Mouse (Mus musculus) testis, postnatal 10 days (tissue): ENCODE results near the gene Slc39a10.
"Not testable (repeated sequence)": the region's sequence is repeated elsewhere in the genome, so short reads cannot be mapped to it uniquely, and the experiment has no call there.

Source experiments
- DNase-seq: peaks from one replicate; pipeline ENCODE4 v3.0.0; 2021; ENCODE audit warnings: low spot score

Slc39a10 gene

DNA sequence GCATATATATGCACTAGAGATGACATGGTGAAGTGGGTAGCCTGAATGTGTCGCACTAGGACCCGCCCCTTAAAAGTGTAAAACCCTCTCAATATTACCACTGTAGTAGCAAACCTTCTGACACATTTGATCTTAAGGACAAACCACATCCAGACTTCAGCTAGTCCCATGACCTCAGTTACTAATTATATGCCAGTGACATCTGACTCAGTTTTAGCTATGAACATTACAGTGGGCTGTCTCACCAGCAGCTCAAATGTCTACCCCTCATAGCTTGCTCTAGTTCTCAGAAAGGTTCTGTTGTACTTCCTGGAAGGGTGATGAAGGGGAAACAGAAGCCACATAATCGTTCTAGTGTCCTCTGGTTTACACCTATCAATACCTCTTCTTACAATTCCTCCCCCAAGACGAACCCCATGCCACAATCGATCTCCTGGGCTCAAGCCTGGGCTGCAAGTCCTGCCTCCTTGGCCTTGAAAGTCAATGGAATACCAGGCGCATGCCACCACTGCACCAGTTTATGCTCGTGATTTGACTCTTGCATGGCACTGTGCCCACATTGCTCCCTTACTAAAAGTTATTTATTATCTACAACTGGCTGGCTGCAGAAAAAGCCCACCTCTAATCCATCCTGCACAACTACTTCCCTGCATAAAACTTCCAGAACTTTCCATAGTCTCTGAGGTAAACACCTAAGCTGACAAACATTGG is 28.3 kb downstream of the Slc39a10 start:
- DNase-seq, result no peak

DNA sequence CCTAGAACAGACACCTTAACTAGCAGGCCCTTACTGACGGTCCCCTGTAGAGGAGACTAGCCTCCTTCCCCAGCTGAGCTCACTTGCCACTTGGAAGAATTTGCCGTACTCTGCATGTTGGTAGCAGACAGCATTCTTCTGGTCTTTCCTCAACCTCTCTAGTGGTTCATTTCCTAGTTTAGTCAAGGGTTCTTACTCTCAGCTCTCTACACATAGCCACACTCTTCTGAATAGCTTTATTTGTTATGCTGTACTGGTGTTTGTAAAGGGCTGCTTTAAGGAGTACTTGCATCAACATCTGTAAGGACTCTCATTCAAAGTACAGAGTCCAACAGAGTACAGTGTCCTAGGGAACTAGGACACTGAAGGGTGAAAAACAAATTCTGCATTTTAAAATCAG is 29.2 kb downstream of the Slc39a10 start:
- no peak for DNase-seq

DNA sequence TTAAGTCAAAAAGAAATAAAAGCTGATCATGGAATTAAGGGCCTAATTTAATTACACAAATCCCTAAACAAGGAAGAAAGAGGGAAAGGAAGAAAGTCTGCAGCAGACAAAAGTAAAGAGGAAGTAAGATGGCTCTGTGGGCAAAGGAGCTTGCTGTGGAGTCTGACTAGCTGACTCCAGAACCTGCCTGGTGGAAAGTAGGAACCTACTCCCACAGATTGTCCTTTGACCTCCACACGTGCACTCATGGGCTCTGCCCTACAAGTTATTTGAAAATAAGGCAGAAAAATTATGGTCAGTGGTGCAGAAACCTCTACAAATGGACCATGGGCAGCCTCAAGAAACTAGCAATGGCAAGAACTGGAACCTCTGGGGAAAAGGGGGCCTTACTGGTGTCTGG is 32.6 kb downstream of the Slc39a10 start:
- DNase-seq, result no peak

GRCm38 (mm10) chr1:46858579-46858978 is 34.1 kb downstream of the Slc39a10 start:
- DNase-seq, result no peak

DNA sequence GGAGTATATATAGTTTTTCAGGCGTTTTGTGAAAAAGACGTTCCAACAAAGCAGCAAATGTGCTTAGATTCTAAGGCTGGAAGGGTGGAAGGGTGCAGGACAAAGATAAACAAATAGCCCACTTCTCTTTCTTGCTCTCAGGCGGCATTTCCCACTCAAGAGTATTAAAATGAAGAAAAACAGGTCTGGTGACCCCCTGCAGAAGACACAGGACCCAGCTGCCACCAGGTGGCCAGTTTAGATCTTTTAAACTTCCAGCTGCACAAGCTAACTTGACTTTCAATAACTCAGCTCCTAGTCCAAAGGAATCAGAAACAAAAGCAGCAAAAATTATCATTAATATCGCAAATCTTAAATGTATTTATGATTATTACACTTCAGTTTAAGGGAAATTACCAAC is 36.2 kb downstream of the Slc39a10 start:
- no peak for DNase-seq

DNA sequence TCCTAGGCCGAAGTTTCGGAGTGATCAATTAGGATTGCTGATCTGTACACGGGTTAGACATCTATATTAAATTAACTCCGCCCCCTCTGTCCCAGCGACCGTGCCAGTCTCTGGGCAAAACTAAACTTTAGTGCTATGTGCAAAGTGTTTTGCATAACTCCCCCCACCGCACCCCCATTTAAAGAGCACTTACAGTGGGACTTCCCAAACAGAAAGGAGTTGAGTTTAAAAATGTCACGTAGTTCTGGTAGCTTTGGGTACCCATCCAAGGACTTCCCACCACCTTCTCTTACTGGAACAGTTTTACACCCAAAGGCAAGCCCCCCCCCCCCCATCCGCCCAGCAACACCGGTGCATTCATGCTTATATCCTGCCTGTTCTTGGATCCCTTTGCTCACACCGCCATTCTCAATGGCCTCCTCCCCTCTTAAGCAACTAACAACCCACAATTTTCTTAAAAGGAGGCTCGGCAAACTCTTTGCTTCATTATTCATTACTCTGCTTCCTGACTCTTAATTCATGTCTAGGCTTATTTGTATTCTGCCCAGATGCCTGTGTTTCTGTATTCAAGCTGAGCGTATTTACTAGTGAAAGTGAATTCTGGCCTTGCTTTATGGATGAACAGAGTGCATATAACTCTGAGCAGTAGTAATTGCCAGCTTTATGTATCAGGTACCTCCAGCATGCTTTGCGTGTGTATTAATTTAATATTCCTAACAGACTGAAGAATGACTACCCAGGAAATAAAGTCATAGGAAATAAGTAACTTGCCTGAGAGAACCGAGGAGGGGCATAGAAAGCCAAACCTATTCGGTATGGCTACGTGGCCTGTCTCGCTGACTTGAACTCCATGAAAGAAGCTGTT is 38.4 kb downstream of the Slc39a10 start:
- no peak for DNase-seq

DNA sequence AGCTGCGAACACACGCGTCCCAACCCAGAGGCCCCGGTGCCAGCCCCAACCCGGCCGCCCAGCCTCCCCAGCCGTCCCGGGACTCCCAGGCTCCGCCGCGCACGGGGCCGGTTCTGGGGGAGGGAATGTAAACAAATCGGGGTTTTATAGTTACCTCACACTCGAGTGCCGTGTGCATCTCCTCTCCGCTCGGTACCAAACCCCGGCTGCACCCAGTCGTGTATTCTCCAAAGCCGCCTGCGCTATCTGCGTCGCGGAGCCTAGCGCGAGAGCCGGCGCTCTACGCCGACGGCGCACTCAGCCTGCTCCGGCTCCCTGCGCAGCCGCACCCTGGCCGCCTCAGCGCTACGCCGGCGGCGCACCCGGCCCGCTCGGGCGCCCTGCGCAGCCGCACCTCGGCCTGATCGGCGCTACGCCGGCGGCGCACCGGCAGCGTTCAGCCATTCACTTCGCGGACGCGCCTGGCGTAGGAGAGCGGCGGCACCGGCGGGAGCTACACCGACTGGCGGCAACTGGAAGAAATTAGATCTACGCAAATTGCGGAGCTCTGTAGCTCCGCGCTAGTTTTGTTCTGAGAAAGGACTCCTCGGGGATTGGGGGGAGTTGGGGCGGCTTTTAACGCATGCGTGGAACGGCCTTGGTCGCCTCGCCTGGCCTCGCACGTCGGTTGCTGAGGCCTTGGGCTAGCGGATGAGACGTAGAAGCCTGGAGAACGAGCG is 39.2 kb downstream of the Slc39a10 start:
- peak; percentile 97 for DNase-seq

DNA sequence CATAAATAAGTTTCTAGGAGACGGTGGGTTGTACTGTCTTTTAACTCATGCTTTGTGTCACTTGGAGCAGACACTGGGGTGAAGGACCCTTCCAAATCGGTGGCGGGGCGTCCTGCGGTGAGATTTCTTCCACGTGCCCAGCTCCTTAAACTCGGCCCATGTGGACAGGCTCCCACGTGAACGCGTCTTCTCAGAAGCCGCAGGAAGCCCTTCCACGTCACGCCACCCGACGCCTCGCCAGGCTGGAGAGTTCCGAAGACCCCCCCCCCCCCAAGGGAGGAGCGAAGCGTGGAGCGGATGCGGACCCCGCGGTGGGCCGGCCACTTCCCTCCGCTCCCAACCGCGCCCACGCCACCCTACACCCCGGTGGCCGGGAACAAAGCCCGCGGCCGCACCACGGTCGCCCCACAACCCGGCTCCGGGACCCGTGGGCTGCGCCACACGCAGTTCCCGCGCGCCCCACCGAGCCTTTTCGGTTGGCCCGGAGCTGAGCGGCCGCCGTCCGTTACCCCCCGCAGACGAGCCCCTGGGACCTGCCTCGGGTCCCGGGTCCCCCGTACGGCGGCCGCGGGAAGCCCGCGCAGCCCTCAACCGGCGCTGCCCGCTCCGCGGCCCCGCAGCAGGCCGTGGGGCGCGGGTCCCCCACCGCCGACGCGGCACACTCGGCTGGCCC is 39.9 kb downstream of the Slc39a10 start:
- peak; percentile 81 for DNase-seq

DNA sequence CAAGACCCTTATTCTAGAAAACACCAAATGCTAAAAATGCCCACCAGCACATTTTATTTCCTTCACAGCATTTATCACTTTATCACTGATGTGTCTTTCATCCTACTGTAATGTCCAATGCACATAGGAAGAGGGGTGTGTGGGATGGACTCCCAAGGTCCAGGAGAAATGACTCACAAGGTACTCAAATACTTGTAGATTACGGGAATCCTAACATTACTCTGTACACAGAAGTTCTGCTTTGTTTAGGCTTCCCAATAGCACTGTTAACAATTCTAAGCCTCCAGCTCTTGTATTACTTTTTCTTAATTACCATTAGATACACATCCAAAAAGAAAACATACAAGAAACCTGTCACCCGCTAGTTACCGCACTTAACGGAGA is 40.4 kb downstream of the Slc39a10 start:
- no peak for DNase-seq

DNA sequence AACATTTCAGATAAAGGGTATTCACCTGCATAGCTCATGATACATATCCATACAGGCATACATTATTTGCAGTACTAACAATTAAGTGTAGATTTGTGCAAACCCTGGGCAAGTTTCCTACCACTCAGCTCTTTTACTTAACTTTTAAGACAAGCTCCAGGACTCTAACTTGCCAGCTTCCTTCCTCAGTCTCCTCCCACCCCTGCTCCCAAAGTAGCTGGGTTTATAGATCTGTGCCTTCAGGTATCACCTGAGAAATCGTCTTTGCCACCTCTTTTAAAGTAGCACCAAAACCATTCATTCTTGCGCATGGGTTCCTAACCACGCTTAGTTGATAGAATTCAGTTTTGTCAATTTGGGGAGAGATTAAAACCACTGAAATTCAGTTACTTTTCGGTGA is 41.1 kb downstream of the Slc39a10 start:
- DNase-seq, result no peak

DNA sequence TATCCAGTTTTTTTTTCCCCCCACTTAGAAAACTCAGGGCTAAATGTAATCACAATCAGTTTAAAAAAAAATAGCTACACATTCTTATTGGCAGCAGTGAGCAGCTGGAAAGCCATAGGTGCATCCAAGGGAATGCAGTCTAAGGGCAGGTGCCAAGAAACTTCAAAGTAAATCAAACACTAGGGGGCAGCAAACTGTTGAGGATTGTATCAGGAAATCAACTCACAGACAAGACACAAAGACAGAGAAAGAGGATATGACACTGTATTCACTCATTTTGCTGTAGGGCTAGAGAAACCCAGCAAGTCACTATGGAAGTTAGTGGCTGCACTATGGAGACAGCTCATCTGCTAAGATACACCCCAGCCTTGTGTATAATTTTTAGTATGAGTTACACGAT is 42.9 kb downstream of the Slc39a10 start:
- DNase-seq, result peak; percentile 46

DNA sequence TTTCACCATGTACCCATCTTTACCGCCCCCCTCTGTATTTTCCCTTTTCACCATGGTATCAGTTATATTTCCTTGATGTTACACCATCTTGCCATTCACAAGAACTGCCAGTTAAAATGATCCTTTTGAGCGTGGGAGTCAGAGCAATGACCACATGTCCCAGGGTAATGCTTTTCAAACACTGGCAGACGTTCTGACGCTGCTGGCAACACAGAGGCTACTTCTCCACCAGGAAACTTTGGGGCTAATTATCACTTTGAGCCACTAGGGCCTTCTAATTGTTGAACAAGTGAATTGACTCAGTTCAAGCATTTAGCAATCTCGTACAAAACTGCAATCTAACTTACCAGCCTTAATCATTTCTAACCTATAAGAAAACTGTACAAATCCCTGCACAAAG is 47.4 kb downstream of the Slc39a10 start:
- DNase-seq, result no peak

GRCm38 (mm10) chr1:46844281-46844680 is 48.4 kb downstream of the Slc39a10 start:
- no peak for DNase-seq

- DNase-seq, result peak; percentile 44
Measured at GRCm38 (mm10) chr1:46843406-46843805, 49.2 kb downstream of the Slc39a10 start.

- no peak for DNase-seq
Measured at GRCm38 (mm10) chr1:46831927-46832326, 60.7 kb downstream of the Slc39a10 start.

GRCm38 (mm10) chr1:46830066-46830843 is 62.4 kb downstream of the Slc39a10 start:
- DNase-seq, result no peak

DNA sequence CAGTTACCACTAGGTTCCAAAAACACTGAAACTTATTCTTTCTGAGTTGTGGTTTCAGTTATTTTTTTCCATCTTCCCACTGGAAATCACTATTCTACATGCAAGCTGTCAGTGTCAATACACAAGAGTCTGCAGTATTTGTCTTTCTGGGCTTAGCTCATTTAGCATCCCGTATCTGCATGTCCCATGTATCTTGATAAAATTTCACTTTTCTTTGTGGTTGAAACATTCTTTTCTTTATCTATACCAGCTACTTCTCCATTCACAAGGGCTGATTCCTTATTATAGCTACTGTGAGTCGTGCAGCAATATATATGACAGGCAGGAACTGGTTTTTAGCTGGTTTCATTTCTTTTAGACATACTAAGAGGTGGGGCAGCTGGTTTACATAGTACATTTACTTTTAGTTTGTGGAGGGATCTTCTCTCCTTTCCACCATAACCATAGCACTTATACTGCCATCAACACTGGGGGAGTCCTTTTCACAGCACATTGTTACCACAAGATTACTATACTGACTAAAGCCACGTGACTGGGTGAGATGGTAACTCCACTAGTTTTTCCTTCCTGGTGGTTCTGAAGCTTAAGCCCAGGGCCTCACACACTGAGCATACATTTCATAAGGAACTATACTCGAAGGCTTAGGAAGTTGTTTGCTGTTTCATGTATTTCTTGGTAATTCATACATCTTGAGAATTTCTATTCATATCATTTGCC is 70.2 kb downstream of the Slc39a10 start:
- no peak for DNase-seq

DNA sequence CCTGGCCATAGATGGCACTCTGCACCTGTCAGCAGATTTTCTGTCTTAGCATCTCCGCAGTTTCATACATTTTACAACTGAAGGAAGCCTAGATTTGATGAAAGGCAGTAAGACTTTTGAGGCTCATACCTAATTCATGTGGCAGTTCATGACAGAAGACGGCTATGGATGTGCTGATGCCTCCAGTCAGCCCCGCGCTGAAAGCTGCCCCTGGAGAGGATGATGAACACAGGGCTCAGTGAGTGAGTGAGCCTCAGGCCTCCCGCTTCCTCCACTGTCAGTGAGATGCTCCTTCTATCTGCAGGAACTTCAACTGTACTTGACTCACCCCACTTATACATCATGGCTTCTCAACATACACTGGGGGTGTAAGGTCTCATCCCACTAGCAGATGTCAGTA is 74.7 kb downstream of the Slc39a10 start:
- DNase-seq, result no peak

DNA sequence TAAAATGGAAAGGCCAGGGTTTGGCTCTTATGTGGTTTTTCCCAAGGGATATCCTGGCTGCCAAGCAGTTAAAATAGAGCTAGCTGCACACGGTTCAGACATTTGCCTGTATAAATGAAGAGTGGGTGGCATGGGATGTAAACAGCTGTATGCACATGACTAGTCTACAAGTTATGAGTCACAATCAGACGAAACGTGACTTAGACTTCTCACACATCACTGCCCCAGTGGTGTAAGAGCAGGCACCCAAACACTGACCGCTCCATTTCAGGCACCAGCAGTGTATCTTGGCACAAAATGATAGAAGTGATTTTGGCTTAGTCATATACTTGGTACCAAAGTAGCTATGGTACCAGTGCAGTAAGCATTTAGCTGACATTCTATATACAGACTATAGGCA is 84.0 kb downstream of the Slc39a10 start:
- DNase-seq, result not testable (repeated sequence)

DNA sequence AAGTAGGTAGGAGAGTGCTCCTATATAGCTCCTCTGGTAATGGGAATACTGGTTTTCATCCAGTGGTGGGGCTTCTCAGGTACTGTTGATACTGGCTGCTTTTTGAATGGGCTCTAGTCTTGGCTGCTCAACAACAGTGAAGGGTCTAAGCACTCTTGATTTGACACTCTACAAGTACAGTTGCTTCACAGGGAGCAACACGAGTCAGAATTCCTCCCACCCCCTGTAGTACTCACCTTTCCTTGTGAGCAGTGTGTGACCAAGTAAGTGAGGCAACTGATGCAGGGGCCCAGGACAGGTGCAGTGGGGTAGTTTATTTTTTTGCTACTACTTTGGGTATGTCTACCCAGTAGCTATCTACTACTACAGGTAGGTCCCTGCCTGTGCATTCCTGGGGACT is 87.6 kb downstream of the Slc39a10 start:
- no peak for DNase-seq

DNA sequence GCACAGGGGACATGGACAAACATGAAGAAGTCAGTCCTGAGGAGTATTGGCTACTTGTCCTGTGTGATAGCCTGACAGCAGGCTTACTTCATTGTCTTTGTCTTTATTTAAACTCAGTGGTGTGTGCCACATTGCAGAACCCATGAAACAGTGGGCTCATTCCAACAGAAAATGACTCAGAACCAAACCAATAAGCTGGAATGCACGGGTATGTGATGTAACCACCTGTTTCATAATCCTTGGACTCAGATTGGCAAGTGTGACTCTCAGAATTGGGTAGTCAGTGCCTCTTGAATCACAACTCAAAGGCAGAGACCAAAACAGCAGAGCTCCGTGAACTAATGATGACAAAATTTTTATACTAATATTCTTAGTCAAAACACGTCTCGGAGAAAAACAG is 110.4 kb downstream of the Slc39a10 start:
- DNase-seq, result not testable (repeated sequence)
